Mouse (Mus musculus): Measurements from ENCODE around the gene Rpl38.

The Rpl38 gene

DNA sequence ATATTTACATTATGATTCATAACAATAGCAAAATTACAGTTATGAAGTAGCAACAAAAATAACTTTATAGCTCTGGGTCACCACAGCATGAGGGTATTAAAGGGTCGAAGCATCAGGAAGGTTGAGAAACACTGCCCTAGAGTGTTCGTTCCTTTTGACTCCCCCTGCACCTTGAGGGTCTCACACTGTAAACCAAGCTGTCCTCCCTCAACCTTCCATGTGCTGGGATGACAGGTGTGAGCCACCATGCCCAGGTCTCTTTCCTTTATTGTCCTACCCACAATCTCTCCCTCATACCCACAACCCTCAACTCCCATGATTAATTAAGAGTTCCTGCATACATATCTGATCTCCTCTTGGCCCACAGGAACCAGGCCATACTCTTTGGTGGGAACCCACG lies 43.1 kb downstream of the Rpl38 start:
- no peak for DNase-seq

- DNase-seq: no peak
Measured at GRCm38 (mm10) chr11:114711861-114712260, 43.5 kb downstream of the Rpl38 start.

GRCm38 (mm10) chr11:114714526-114714925 lies 46.2 kb downstream of the Rpl38 start:
- no peak for DNase-seq

- no peak for DNase-seq
Measured at GRCm38 (mm10) chr11:114715531-114715930, 47.2 kb downstream of the Rpl38 start.

- no peak for DNase-seq
Measured at GRCm38 (mm10) chr11:114720535-114720934, 52.2 kb downstream of the Rpl38 start.

Data from cerebellum, adult 11 months (tissue).